Mouse (Mus musculus) fibroblast of lung, adult 2 months (primary cell): ENCODE data around the gene Strn4.
A peak's percentile ranks its signal among the peaks of the same experiment; 100 is the strongest.

Experiments
- DNase-seq: peaks from one replicate; pipeline ENCODE4 v3.0.0-alpha.2; 2011; ENCODE audit warnings: low read depth

The Strn4 gene

DNA sequence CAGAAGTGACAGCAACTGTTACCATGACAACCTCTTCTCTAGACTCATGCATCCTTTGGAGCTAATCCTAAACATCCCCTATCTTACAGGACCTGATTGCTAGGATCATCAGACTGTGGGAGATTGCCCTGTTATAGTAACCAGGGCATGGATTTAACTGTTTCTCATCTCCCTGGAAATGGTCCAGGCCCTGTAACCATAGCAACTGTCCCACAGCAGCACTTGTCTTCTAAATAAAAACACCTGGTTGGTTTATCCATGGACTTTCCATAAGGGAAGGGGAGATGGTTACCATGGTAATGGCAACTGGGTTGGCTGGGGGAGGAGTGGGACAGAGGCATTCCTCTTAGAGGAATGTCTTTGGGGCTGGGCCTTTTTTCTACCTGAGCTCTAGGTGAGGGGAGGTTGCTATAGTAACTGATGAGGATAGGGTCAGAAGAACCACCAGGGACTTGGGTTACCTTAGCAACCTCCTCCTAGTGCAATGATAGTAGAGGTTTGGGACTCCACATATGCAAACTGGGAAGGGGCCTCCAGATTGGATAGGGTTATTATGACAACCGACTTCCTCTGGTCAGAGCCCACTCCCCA lies at the start of gene Strn4:
TSS of gene Strn4 (plus strand) at position 539 of the 591 bp plus-strand sequence.
- no peak for DNase-seq

DNA sequence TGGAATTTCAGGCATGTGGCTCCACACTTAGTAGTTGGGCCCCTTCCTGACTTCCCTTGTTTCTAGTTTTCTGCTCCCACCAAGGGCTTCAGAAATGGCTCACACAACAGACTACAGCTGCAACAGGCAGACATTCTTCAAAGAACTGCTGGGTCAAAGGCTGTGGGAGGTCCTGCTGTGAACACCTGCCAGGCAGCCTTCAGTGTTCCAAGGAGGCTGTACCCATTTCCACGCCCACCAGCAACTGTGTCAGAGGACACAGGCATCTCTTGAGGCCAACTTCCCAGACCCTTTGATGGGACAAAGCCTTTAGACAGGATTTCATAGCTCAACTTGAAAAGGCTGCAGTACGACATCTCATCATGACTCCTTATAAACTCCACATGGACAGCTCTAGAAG lies 49.2 kb upstream of the Strn4 start:
- DNase-seq = no peak

DNA sequence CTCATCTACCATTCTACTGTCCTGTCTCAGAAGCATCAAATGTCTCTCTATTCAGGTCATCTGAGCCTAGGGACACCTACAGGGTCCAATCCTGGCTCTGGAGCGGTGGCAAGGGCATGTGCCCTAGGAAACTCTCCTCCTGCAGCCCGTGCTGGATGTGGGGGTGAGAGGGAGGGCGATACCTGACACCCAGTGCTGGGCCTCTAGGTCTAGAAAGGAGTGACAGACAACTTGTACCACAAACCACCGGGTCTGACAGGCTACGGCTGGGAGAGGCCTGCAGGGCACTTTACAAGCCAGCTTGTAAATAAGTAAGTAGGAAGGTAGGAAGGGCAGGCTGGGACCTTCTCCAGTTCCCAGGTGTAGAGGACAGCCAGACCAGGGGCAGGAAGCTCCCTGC lies 39.8 kb upstream of the Strn4 start:
- no peak for DNase-seq

DNA sequence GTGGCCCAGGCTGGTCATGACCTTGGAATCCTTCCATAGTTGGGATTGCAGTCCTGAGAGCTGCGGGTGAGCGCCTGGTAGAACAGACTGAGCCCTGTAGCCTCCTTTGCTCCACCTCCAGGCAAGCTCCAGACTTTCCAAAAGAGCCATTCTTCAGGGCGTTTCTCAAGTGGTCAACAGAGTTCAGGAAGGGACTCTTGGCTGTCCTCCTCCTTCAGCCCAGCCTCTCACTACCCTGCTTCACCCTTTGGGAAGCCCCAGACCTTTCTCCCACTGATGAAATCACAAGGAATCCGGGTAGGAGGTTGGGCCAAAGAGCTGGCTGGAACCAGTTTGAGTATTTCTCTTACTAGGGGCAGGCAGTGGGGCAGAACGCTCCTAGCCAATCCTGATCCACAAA lies 35.6 kb upstream of the Strn4 start:
- DNase-seq = peak; percentile 89

GRCm38 (mm10) chr7:16780825-16781554 lies 34.7 kb upstream of the Strn4 start, which contains the start of gene Slc1a5:
TSS of gene Slc1a5 (plus strand) at chr7:16781340.
- DNase-seq = peak; percentile 78

DNA sequence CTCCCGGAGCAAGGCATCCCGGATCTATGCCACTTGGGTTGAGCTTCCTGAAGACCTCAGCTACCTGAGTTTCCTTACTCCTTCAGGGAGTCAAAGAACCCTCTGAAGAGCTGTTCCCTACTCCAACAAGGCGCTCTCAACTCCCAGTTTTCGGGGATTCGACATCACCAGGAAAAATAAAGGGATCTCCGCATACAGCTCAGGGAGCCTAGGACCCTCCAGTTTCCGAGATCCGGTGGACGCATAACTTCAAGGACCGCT lies 34.2 kb upstream of the Strn4 start:
- DNase-seq = no peak

GRCm38 (mm10) chr7:16781816-16782554 lies 33.7 kb upstream of the Strn4 start:
- DNase-seq = no peak

DNA sequence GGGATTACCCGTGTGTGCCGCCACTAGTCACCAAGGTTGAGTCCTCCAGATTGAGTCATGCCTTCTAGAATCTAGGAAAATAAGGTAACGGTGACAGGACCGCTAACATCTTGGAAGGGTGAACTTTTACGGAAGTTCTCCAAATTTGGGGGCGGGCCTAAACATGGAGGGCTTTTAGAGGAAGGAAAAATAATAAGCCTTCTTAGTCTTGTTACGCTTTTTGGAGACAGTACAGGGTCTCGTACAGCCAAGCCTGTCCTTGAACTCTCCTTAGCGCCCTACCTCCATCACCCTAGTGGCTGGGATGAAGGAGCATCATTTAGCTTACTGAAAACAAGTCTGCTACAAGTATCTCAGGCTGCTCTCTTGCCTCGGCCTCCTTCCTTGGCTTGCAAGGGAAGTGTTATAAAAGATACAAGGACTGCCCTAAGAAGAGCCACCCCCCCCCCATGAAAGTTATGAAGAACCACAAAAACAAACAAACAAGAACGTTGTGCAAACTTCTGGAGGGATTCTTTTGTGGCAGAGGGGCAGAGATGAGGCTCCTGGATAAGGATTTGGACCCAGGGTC lies 33.0 kb upstream of the Strn4 start:
- DNase-seq = no peak

- DNase-seq = no peak
Measured at GRCm38 (mm10) chr7:16783224-16783688, 32.4 kb upstream of the Strn4 start.

DNA sequence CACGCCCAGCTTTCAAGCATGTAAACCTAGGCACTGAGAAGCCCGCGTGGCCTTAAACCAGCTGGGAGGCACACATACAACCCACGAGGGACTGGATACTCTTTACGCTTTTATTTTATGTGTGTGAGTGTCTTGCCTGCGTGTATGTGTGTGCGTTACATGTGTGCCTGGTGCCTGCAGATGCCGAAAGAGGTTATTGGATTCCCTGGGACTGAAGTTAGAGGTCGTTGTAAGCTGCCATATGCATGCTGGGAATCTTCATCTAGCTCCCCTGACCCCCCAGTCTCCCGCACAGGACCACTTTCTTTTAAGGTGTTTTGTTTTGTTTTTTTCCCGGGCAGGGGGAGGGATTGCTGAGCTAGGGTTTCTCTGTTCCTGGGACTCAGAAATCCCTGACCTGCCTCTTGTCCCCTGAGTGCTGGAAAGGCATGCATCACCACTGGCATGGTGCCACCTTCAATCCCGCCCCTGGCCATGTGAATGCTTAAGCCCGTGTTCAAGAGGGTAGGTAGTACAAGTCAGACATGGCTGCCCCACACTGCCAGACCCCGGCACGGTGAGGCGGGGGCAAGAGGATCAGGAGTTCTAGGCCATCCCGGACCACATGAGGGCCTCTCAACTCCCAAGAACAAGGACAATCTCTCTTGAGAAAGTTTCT lies 31.8 kb upstream of the Strn4 start:
- no peak for DNase-seq

GRCm38 (mm10) chr7:16784498-16784976 lies 31.2 kb upstream of the Strn4 start:
- no peak for DNase-seq

- no peak for DNase-seq
Measured at GRCm38 (mm10) chr7:16785541-16786083, 30.1 kb upstream of the Strn4 start.

DNA sequence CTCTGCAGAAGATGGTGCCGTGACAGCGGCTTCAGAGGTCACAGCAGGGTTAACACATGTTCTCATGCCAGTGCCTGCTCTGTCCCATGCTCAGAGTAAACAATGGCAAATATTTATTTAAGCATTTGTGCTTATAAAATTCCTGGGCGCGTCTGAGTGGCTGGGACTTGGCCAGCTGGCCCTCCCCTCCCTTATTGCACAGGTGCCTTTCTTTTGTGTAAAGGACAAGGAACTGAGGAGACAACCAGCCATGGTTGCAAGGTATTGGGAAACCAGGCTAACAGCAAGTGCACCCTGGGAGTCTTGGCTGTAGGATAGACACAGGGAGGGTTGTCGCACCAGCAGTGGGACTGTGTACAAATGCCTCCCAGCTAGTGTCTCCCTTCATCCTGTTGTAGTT lies 23.4 kb upstream of the Strn4 start:
- DNase-seq = no peak

- DNase-seq = no peak
Measured at GRCm38 (mm10) chr7:16793010-16793725, 22.5 kb upstream of the Strn4 start.

- DNase-seq = no peak
Measured at GRCm38 (mm10) chr7:16794886-16795285, 20.8 kb upstream of the Strn4 start.

DNA sequence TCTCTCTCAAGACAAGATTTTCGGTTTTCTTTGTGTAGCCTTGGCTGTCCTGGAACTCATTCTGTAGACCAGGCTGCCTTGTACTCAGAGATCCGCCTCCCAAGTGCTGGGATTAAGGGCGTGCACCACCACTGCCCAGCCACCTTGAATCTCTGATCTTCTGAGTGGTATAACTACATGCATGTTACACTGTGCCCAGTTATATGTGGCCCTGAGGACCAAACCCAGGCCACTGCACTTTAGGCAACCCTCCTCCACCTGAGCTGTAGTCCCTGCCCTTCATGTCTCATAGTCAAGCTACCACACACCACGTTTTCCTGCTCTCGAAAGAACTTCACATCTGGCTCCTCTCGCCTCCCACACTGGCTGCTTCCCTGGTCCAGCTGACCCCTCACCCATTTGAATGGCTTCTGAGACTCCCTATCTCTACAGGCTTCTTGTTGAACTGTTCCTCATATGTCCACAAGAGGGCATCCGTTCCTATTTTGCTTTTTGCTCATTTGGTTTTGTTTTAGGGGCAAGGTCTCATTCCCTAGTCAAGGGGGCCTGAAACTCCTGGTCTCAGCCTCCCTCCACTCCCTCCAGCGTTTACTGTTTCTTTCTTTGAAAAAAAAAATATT lies 11.2 kb upstream of the Strn4 start:
- no peak for DNase-seq

DNA sequence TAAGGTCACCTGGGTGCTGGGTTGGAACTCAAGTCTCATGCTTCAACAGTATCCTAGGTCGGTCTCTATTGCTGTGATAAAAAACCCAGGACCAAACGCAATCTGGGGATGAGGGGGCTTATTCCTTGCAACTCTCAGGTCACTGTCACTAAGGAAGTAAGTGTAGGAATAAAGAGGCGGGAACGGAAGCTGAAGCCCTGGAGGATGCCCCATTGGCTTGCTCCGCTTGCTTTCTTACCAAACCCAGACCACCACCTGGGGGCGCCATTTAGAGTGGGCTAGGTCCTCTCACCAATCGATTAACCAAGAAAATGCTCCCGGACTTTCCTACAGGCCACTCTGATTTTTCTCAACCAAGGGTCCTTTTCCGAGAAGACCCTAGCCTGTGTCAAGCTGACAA lies 7.8 kb upstream of the Strn4 start:
- DNase-seq = no peak

- DNase-seq = no peak
Measured at GRCm38 (mm10) chr7:16808647-16809046, 7.0 kb upstream of the Strn4 start.

DNA sequence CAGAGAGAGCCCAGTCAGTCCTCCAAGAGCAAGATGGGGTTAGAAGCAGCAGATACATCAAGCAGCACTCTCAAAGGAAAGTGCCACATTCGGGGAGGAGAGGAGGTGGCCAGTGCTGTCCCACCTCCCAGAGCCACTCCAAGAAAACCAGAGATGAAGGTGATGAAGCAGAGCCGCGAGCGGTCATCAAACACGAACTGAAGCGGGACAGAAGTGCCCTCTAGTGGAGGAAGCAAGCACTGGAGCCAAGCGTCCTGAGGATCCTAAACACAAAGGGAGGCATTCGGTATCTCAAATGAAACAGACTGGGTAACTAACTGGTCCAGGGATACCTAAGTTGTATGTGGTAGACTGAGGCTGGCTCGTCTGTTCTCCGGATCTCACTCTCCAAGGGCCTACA lies 6.0 kb upstream of the Strn4 start:
- no peak for DNase-seq

- DNase-seq = no peak
Measured at GRCm38 (mm10) chr7:16810399-16810919, 5.2 kb upstream of the Strn4 start.
